Mouse (Mus musculus) layer of hippocampus, adult 6 months (tissue): ENCODE measurements around the gene Gapdhs. TPM values are rescaled to one million over a fixed set of nuclear protein-coding genes. Genes with fewer than 3 reads are reported as not detected.

Source experiments
- long read RNA-seq, 2 experiments: library from polyadenylated mRNA; unstranded; transcript quantifications; one replicate each; pipeline ENCODE4 v2.0.0; 2019 to 2020
- polyA plus RNA-seq: library from polyadenylated mRNA; unstranded; fragments of <200 nt; fragmentation: Nextera tagmentation; gene quantifications from 2 replicates; pipeline ENCODE4 v1.2.3, GENCODE M21; 2021

Gapdhs gene
- not detected in 2 replicates for polyA plus RNA-seq
- long read RNA-seq, experiment 1: 0 reads
- long read RNA-seq, experiment 2, partial matches to known transcripts: 0 of 25 reads
- long read RNA-seq, experiment 2, other reads (novel, unspliced or antisense): 25 of 25 reads

DNA sequence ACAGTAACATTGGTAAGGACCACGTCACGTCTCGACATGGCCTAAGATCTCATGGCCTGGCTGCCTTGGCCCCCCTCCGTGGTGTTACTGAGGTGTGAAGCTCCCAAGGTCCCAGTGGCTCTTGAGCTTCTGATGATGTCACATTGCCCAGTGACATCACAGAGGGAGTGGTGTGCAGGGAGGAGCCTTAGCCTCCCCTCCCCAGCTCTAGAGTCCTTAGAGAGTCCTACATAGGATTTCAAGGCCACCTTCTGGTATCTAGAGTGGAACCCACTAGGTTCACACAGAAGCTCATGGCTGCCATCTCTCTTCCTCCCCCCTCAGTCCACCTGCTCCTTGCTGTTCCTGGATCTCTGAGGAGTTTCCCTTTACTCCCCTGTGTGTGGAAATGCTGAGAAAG lies at the start of gene Gapdhs:
TSS of gene Gapdhs (minus strand) at position 65 of the 400 bp plus-strand sequence.

DNA sequence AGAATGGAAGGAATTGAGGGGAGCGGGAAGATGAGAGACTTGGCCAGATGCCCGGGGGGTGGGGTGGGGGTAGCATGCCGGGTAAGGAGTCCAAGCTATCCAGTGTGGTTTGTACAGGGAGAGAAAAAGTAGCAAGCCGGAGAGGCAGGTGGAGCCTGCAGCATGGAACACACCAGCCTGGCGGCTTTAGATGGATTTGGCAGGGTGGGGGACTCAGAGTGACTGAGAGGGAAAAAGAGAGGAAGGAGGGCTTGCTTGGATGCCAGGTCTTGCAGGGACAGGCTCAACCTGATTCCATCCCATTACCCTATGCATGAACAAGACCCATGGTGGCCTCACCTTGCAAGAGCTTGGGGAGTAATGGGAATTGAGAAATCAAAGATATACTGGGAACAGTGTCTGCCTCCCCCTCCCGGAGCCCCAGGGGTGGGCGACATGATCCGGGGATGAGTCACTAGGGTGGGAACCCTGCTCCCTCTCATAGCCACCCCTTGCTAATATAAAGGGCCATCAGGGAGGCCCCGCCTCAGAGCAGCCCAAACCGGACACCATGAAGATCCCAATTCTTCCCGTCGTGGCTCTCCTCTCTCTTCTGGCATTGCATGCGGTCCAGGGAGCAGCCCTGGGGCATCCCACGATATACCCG lies 44.0 kb upstream of the Gapdhs start, which contains the start of gene Krtdap:
TSS of gene Krtdap (plus strand) at position 520 of the 646 bp plus-strand sequence.

DNA sequence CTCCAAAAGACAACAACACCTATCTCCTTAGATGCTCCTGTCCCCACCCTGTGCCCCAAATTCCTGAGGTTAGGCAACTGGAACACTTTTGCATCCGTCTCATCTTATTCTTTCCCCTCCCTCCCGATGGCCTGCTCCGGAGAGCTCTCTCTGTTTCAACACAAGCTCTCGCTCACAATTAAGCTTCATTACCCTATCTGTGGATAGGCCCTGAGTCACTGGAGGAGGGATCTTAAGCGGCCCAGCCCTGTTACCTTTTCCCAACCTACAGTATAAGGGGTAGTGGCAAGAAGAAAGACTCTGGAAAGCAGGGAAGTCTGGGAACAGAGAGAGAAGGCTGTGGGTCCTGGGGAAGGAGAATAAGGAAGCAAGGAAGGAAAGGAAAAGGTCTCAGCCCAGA lies 20.0 kb upstream of the Gapdhs start, which contains the start of gene Dmkn:
TSS of gene Dmkn (plus strand) at position 301 of the 400 bp plus-strand sequence.

DNA sequence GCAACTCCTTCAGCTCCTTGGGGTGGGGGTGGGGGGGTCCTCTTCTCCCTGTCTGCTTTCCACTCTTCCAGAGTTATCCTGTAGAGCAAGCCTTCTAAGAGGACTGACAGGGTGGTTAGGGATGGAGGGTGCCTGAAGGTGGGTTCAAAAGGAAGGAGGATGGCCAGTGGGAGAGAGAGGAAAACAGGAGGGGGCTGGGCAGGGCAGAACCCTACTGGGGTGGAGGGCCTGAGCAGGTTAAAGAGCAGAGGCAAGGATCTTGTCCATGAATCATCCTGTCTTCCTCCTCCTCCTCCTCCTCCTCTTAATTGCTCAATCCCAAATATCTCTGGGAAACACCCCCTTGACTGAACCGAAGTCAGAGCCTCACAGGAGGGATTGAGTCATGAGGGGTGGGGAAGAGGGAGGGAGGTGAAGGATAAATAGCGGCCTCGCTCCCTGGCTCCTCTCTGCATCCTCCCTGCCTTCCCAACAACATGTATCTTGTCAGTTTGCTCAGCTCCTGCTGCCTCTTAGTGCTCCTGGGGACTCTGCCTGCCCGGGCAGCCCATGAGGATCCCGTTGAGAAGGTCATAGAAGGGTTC lies 7.7 kb upstream of the Gapdhs start, which contains the start of gene Sbsn:
TSS of gene Sbsn (plus strand) at position 386 of the 584 bp plus-strand sequence.

DNA sequence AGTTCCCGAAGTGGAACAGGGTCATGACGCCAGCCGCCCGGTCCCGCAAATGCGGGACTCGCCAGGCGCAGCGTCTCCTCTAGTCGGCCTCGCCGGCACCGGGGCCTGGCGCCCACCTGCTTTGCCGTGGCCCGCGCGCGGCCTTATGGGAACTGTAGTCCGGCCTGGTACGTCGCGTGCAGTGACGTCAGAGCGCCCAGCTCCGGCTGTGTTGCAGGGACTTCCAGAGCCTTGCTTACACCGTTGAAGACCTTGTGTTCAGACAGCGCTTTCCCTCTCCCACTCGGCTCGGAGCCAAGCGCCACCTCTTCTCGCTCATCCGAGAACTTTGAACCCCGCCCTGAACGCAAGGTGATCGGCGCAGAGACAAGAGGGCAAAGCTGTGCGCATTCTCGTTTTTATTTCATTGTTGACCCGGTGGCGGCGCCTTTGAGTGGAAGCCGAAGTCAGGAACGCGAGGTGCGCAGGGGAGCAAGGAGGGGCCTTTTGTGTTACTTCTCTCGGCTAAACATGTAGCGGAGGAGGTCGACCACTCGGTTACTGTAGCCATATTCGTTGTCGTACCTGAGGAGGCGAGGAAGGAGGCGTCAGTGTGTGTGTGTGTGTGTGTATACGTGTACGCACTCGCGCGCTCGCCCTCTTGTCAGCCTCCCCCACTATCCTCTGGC lies 14.0 kb downstream of the Gapdhs start, which contains the start of gene Tmem147:
TSS of gene Tmem147 (minus strand) at position 145 of the 668 bp plus-strand sequence.

DNA sequence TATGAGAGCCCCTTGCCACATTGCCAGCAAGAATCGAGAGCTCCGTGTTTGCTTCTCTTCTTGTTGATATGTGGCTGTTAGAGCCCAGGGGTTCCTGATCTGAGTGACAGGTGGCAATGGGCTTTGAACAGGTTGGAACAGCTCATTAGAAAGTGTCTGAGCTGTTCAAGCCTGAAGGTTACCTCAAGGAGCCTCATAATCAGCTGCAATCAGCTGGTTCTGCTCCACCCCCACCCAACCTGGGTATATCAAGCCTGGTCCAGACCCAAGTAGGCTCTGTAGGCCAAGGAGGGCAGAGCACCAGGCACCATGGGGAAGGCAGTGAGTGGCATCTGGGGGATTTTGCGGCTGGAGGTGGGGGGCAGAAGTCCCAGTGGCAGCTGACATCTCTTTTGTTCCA lies 31.5 kb downstream of the Gapdhs start, which contains the start of gene Atp4a:
TSS of gene Atp4a (plus strand) at position 268 of the 400 bp plus-strand sequence.

DNA sequence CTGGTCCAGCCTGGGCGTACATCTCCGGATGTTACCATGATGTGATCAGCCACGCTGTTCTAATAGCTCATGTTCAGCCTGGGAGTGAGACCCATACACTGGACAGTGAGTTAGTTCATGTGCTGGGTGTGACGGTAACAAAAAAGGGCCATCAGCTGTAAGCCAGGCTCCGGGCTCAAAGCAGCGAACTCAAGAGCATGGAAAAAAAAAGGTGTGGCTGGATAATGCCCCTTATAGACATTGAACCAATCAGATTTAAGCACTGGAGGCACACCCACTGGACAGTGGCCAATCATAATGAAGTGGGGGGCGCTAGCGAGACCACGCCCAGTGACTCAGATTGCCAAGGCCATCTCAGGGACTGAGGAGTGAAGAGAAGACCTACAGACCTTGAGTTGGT lies 44.9 kb downstream of the Gapdhs start, which contains the start of gene 2200002J24Rik:
TSS of gene 2200002J24Rik (plus strand) at position 338 of the 400 bp plus-strand sequence.

Other genes starting within 250 kb of the Gapdhs start
- gene Arhgap33, start 208.6 kb downstream of the Gapdhs start, polyA plus RNA-seq: 43.0 and 61.1 TPM in 2 replicates
- gene Hspb6, start 191.5 kb downstream of the Gapdhs start, polyA plus RNA-seq: 6.1 and 6.3 TPM in 2 replicates
- 1.2 and 4.0 TPM in 2 replicates for gene Proser3, start 191.4 kb downstream of the Gapdhs start, polyA plus RNA-seq
- gene Lin37, start 183.8 kb downstream of the Gapdhs start, polyA plus RNA-seq: 65.8 and 69.9 TPM in 2 replicates
- gene U2af1l4, start 180.4 kb downstream of the Gapdhs start, polyA plus RNA-seq: 122 and 127 TPM in 2 replicates
- gene Gm49396, start 180.3 kb downstream of the Gapdhs start, polyA plus RNA-seq: 0.33 and 0.40 TPM in 2 replicates
- 190 and 201 TPM in 2 replicates for gene Psenen, start 180.1 kb downstream of the Gapdhs start, polyA plus RNA-seq
- gene Igflr1, start 178.3 kb downstream of the Gapdhs start, polyA plus RNA-seq: 0.46 and 0.69 TPM in 2 replicates
- 1.4 and 3.8 TPM in 2 replicates for gene Kmt2b, start 155.0 kb downstream of the Gapdhs start, polyA plus RNA-seq
- 0.23 and 0.30 TPM in 2 replicates for gene Zbtb32, start 144.8 kb downstream of the Gapdhs start, polyA plus RNA-seq
- not detected in 2 replicates for gene Upk1a, start 130.8 kb downstream of the Gapdhs start, polyA plus RNA-seq
- gene Cox6b1, start 117.5 kb downstream of the Gapdhs start, polyA plus RNA-seq: 2,257 and 2,565 TPM in 2 replicates
- not detected in 2 replicates for gene Etv2, start 107.8 kb downstream of the Gapdhs start, polyA plus RNA-seq
- 136 and 146 TPM in 2 replicates for gene Rbm42, start 93.4 kb downstream of the Gapdhs start, polyA plus RNA-seq
- gene Haus5, start 78.7 kb downstream of the Gapdhs start, polyA plus RNA-seq: 3.7 and 4.0 TPM in 2 replicates
- not detected in 2 replicates for gene Pmis2, start 72.1 kb downstream of the Gapdhs start, polyA plus RNA-seq
- not detected in 2 replicates for gene 2200002J24Rik, start 44.8 kb downstream of the Gapdhs start, polyA plus RNA-seq
- 1.1 and 1.2 TPM in 2 replicates for gene Atp4a, start 31.5 kb downstream of the Gapdhs start, polyA plus RNA-seq
- gene Tmem147, start 14.1 kb downstream of the Gapdhs start, polyA plus RNA-seq: 194 and 230 TPM in 2 replicates
- 3.8 and 3.9 TPM in 2 replicates for gene Sbsn, start 7.8 kb upstream of the Gapdhs start, polyA plus RNA-seq
- gene Dmkn, start 20.1 kb upstream of the Gapdhs start, polyA plus RNA-seq: 2.9 and 4.1 TPM in 2 replicates
- gene Krtdap, start 44.2 kb upstream of the Gapdhs start, polyA plus RNA-seq: not detected in 2 replicates
- not detected in 2 replicates for gene Ffar2, start 80.1 kb upstream of the Gapdhs start, polyA plus RNA-seq
- not detected in 2 replicates for gene Ffar3, start 112.5 kb upstream of the Gapdhs start, polyA plus RNA-seq
- gene Ffar1, start 117.9 kb upstream of the Gapdhs start, polyA plus RNA-seq: not detected in 2 replicates
- gene Cd22, start 136.7 kb upstream of the Gapdhs start, polyA plus RNA-seq: 0.04 and 0.13 TPM in 2 replicates
- gene Mag, start 171.2 kb upstream of the Gapdhs start, polyA plus RNA-seq: 78.5 and 92.5 TPM in 2 replicates
- gene Hamp2, start 181.0 kb upstream of the Gapdhs start, polyA plus RNA-seq: not detected in 2 replicates
- not detected in 2 replicates for gene Hamp, start 200.4 kb upstream of the Gapdhs start, polyA plus RNA-seq
- gene Usf2, start 213.1 kb upstream of the Gapdhs start, polyA plus RNA-seq: 13.1 and 13.9 TPM in 2 replicates
- 6.0 and 7.0 TPM in 2 replicates for gene Lsr, start 229.8 kb upstream of the Gapdhs start, polyA plus RNA-seq
- gene Fam187b, start 230.1 kb upstream of the Gapdhs start, polyA plus RNA-seq: 0.11 and 0.83 TPM in 2 replicates